Mouse (Mus musculus): Measurements from ENCODE around the gene Ganab.

Ganab gene

DNA sequence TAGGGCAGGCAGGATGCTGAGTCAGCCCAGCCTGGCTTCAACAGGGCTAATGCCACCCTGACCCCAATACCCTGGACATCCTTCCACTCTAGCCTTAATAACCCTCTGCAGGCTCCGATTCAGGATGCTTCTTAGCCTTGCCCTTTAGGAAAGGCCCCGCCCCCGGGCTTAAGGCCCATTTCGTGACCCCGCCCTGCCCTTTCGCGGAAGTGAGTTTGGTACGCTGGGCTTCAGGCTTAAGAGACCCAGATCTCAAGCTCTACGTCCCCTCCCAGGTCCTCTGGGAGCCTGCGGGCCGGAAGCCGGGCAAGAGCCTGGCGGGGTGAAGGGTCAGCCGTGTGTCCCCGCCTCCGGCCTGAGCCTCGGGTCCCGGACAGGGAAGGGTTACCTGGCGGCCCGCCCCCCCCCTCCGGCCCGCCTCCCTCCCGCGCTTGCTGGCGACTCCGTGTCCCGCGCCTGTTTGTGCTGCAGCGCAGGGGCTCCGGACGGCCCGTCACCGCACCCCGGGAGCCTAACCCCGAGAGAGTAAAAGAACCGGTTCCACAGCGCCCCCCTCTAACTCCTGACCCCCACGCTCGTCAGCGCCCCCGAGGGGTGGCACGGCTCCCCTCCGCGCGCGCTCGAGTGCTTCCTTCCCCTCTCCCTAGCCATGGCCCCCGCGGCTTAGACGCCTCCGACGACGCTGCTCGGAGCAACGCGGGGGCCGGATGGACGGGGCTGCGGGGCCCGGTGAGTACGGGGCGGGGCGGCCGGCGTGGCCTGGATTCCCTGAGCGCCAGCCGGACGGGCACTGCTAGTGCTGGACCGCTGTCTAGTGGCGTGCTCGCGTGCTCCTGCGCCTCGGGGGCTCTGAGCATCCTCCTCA lies 31.6 kb downstream of the Ganab start, which contains the start of the genes Rom1 and Eml3:
Rom1 (minus strand) TSS at position 133 of the 865 bp plus-strand sequence.
Eml3 (plus strand) TSS at position 329 of the 865 bp plus-strand sequence.
- no peak for DNase-seq (ENCODE audit: extremely low read depth, low read depth)

DNA sequence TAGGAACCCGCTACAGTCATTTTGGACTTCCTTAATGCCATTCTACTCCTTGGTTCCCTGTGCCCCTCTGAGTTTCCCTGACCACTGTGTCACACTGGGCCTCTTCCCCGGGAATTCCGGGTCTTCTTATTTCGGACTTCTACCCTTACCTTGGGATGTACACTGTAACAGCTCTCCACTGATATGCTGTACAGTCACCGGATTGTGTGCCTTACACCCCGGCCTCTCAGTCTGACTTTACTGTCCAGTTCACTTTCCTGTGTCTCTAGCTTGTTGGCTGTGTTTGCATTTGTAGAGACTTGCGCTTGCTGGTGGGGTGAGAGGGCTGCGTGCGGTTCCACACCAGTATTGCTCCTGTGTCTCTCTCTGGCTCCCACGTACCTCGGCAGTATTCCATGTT lies 32.2 kb downstream of the Ganab start:
- DNase-seq (ENCODE audit: extremely low read depth, low read depth), result no peak

DNA sequence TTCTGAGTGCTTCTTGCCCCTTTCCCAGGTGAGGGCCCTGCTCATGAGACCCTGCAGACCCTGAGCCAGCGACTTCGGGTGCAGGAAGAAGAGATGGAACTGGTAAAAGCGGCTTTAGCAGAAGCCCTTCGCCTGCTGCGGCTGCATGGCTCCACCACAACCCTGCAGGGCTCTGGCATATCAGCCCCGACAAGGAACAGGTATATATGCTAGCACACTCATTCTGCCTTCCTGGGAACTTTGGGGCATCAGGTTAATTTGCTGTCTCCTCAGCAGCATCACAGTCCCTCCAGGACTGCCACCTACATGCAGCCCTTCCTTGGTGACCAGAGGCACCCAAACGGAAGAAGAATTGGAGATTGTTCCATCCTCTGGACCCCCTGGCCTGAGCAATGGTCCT lies 32.9 kb downstream of the Ganab start:
- DNase-seq (ENCODE audit: extremely low read depth, low read depth), result no peak

DNA sequence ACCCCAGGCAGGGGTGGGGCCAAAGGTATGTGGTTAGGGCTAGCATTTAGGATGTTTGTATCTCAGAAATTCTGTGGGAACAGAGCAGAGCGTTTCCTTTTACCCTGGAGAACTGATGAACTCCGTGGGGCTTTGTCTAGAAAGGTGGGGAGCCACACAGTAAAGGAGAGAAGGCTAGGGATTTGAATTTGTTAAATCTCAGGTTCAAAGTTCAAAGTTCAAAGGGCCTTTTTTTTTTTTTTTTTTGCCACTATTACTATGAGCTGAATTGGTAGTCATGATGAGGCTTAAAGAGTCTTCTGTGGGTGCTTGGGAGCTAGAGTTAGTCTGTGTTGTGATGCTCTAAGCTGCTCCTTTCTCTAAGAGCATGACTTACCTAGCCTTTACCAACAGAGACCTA lies 38.9 kb downstream of the Ganab start:
- no peak for DNase-seq (ENCODE audit: extremely low read depth, low read depth)

DNA sequence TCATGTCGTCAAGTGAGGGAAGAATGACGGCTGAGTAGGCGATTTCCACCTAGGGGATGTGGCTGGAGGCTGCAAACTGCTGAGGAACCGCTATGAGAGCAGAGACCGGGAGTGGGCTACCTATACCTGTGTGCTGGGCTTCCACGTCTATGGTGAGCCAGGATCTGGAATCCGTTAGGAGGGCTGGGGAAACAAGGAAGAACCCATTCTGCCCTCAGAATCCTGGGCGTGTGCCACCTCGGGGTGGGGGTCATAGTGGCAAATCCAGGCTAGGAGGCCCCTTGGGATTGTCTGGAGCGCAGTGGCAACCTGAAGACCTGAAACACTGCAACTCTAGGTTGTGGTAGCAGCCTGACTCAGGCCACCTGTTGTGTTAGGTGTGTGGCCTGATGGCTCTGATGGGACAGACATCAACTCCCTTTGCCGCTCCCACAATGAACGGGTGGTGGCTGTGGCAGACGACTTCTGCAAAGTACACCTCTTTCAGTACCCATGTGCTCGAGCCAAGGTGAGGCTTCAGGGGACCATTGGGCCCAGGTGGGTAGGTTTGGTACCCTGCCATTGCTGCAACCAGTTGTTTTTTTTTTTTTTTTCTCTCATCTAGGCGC lies 42.8 kb downstream of the Ganab start:
- DNase-seq (ENCODE audit: extremely low read depth, low read depth), result no peak

DNA sequence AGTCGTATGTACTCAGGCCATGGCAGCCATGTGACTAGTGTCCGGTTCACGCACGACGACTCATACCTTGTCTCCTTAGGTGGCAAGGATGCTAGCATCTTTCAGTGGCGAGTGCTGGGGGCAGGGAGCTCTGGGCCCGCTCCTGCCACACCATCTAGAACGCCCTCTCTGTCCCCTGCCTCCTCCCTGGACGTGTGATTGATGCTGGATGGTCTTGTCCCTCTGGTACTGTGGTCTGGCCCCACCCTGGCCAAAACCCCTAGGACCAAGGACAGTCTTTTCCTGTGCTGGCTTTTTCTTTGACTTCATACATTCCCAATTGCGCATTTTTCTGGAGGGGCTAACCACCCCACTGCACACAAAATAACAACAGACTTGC lies 43.3 kb downstream of the Ganab start:
- DNase-seq (ENCODE audit: extremely low read depth, low read depth), result no peak

DNA sequence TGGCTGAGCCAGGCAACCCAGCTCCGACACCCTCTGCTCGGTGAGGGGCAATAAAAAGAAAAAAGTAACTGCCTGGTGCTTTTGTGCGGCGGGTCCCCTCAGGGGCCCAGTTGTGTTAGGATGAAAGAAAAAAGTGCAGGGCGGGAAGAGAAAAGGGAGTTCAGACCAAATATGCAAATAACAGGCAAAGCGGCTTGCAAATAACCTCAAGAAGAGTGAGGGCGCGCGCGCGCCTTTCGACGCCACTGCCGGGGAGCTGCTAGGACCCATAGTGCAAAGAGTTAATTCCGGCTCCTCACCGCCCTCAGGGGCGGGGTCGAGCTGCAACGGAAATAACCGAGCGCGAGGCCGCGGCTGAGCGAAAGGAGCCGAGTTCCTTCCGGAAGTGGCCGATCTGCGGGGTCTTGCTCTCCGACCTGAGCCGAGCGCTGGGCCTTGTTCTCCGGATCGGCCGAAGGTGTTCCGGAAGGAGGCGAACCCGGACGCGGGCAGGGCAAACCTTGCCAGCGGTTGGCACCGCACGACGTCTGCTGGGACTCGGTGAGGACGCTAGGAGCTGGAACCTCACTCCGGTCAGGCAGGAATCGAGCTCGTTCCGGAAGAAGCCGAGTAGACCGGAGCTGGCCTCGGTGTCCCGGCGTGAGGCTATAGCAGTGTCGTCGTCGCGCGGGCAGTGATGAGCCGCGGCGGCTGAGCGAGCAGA lies 43.8 kb downstream of the Ganab start, which contains the start of gene Mta2:
Mta2 (plus strand) TSS at position 361 of the 703 bp plus-strand sequence.
- peak; percentile 88 for DNase-seq (ENCODE audit: extremely low read depth, low read depth)

DNA sequence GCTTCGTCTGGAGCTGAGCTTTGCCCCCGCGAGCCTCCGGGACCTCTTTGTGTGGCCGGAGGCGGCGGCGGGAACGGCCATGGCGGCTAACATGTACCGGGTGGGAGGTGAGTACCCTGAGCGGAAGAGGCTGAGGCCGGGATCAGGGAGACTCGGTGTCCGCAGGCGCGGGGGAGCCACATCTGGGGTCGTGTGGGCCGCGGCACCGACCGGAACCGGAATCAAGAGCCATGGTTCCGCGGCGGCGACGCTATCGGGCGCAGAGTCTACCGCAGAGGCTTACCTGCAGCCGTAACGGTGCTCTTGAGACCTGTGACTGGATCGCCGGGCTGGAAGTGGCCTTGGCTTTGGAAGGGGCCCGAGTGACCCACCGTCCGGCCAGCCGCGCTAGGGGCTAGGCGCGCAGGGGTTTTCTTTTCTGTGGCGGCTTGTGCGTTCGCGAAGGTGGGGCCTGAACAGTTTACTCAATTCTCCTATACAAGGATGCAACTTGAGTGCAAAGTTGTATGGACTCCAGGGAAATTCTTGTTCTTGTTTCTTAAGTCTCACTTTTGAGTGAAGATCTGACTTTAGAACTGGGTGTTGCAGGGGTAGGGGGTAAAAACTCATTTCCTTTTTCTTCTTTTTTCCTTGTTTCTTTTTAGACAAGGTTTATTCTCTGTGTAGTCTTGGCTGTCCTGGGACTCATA lies 44.5 kb downstream of the Ganab start:
- no peak for DNase-seq (ENCODE audit: extremely low read depth, low read depth)

DNA sequence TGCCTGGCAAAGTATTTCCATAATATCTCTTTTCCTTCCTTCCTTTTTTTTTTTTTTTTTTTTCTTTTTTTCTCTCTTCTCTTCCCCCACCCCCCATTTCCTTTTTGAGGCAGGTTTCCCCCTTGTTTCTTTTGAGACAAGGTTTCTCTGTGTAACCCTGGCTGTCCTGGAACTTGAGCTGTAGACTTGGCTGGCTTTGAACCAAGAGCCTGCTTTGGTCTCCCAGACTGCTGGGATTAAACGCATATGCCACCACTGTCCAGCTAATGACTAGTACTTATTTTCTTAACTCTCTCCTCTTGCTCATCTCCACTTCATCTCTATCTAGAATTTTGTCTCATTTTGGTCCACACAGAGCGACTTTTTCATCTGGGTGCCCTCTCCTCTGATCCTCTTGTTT lies 45.2 kb downstream of the Ganab start:
- DNase-seq (ENCODE audit: extremely low read depth, low read depth), result no peak

DNA sequence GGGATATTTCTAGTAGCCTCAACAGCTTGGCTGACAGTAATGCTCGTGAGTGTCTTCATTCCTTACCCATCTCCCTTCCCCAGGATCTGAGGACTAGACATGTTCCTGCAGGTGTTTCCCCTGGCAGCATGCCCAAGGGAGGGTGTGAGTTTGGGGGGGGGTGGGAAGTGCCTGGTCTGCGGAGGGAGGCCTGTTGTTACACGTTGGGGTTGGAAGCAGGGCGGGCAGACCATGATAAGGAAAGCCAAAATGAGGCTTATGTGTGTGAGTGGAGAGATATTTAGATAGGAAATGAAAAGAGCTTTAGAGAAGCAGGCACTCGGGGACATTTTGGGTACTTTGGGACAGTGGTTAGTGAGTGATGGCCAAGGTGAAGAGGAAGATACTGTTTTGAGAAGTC lies 46.2 kb downstream of the Ganab start:
- peak; percentile 89 for DNase-seq (ENCODE audit: extremely low read depth, low read depth)

DNA sequence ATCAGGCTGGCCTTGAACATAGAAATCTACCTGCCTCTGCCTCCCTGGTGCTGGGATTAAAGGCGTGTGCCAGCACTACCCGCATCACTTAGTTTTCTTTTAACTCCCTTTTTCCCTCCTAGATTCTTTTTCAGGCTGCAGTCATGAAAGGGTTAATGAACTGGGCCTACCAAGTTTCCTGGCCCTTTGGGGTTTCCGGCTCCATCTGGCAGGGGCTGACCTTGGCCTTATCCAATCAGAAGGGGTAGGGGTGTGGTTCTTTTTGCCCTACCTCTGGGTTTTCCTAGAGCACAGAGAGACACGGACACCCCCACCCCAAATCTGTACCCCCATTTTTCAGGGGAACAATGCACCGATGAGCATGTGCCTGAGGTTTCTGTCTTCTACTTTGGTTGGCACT lies 46.9 kb downstream of the Ganab start:
- DNase-seq (ENCODE audit: extremely low read depth, low read depth), result peak; percentile 69

DNA sequence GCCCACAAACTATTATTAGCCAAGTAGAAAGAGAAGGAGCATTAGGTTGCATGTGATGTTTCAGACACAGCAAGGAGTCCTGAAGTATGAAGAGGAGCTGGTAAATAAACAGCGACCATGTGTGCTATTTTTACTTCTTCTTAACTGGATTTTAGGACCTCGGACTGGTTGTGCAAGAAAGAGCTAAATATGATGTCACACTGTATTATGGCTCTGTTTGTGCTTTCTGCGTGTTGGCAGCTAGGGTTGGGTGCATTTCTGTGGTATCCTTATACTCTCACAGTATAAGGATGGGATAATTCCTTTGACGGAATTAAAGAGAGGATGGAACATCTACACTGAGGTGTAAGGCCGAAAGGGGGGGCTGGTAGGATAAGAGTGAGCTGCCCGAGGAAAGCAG lies 47.4 kb downstream of the Ganab start:
- no peak for DNase-seq (ENCODE audit: extremely low read depth, low read depth)

DNA sequence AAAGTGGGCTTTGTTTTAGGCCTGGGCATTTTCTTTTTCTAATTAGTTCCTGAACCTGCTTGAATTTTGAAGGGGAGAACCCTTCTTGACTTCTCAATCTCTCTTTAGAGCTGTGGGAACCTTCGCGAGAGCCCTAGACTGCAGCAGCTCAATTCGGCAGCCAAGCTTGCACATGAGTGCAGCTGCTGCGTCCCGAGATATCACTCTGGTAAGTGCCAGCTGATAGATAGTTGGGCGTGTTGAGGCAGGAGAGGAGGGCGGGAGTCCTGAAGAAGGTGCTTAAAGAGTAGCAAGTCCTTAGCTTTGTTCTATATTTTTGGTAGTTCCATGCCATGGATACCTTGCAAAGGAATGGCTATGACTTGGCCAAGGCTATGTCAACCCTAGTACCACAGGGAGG lies 49.1 kb downstream of the Ganab start:
- no peak for DNase-seq (ENCODE audit: extremely low read depth, low read depth)

DNA sequence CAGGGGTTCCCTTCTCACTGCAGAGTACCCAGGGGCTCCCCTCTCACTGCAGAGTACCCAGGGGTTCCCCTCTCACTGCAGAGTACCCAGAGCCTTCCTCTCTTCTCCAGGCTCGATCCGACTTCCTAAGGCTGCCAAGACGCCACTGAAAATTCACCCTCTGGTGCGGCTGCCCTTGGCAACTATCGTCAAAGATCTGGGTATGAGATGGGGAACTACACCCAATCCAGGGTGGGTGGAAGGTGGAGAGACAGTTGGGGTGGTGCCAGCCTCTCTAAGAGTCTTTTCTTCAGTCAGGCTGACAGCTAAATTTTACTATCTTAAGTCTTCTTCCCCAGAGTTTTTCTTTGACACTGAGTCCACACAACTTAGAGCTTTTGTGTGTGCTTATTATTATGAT lies 52.3 kb downstream of the Ganab start:
- no peak for DNase-seq (ENCODE audit: extremely low read depth, low read depth)

DNA sequence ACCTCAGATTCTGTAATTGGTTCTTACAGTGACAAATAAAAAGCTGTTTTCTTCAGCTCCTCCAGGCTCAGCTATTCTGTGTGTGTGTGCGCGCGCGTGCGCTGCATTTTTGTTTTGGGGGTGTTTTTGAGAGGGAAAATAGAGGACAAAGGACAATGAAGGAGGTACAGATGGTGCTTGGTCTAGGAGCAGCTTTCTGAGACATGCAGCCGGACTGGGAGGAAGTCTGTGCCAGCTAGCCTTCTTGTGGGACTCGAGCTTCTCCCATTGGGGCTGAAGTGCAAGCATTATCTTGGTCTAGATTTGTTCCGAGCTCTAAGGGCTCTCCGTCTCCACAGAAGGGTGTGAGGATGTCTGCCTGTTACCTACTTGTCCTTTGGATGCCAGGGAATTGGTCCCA lies 54.4 kb downstream of the Ganab start:
- no peak for DNase-seq (ENCODE audit: extremely low read depth, low read depth)

DNA sequence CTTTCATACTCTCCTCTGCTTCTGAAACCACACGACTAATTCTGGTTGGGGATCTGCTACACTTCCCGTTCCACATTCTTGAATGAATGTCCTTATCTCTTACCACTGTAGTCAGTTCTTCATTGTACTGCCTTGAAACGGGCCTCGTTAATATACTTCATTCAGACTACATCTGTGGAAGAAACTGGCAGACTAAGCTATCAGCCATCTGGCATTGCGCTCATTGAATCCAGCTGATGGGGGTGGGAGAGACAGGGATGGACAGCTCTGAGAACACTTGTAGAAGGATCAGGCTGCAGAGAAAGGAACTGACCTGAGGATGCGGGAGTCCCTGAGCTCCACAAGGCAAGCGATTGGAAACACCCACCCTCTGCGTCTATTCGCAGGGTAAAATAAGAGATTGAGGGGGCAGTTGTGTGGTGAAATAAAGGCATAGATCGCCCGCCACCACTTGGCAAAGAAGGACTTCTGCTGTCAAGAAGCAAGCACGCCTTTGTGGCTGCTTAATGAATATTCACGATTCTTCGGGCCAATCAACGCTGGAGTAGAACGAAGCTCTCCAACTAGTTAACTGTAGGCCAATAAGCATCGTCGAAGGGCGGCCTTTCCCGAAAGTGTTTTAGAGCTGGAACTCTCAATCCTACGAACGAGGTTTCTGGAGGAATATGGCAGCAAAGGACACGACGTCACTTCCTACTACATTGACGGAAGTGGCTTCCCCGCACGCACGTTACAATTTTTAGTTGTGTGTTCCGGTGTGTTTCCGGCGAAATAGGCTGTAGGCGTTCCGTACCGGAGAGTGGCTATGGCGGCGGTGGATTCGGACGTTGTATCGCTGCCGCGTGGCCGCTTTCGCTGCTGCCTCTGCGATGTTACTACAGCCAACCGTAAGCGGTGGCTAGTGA lies 55.5 kb downstream of the Ganab start, which contains the start of gene Tut1:
Tut1 (plus strand) TSS at position 713 of the 905 bp plus-strand sequence.
- peak; percentile 99 for DNase-seq (ENCODE audit: extremely low read depth, low read depth)

DNA sequence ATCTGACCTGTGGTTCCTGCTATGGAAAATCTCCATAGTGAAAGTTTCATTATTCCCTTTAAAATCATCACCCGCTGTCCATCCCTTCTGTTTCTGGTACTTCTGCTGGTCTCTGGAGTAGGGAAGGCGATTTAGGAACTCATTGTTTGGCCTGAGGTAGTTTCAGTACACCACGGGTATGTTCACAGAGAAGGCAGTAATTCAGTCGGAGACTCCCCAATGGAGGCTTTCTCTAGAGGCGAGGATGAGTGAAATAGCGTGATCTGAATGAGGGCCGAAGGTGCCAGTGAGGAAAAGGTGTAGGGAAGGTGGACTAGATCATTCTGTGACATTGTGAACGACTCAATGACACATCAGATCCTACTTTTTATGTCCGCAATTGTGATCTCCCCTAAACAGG lies 56.3 kb downstream of the Ganab start:
- no peak for DNase-seq (ENCODE audit: extremely low read depth, low read depth)

DNA sequence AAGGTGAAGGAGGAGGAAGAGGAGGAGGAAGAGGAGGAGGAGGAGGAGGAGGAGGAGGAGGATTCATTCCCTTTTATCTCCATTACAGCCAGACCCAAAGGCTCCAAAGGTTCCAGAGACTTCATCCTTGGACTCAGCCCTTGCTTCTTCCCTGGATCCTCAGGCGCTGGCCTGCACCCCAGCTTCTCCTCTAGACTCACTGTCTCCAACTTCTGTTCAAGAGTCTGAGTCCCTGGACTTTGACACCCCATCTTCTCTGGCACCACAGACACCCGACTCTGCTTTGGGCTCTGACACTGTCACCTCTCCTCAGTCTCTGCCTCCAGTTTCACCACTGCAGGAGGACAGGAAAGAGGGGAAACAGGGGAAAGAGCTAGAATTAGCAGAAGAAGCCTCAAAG lies 64.4 kb downstream of the Ganab start:
- no peak for DNase-seq (ENCODE audit: extremely low read depth, low read depth)

DNA sequence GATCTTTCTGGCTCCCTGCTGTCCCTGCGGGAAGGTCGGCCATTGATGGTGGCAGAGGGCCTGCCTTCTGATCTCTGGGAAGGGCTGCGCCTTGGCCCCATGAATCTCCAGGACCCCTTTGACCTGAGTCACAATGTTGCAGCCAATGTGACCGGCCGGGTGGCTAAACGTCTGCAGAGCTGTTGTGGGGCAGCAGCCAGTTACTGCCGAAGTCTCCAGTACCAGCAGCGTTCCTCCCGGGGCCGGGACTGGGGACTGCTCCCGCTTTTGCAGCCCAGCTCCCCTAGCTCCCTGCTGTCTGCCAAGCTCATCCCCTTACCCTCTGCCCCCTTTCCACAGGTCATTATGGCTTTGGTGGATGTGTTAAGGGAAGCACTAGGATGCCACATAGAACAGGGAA lies 67.2 kb downstream of the Ganab start:
- no peak for DNase-seq (ENCODE audit: extremely low read depth, low read depth)

DNA sequence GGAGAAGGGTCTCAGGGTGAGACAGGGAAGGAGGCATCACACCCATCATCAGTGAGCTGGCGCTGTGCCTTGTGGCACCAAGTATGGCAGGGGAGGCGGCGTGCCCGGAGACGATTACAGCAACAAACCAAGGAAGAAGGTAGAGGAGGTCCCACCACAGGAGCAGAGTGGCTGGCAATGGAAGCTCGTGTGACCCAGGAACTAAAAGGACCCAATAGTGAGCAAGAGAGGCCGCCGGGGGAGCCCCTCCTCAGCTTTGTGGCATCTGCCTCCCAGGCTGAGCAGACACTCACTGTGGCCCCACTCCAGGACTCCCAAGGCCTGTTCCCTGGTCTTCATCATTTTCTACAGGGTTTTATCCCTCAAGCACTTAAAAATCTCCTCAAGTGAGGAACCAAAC lies 67.9 kb downstream of the Ganab start:
- no peak for DNase-seq (ENCODE audit: extremely low read depth, low read depth)

DNA sequence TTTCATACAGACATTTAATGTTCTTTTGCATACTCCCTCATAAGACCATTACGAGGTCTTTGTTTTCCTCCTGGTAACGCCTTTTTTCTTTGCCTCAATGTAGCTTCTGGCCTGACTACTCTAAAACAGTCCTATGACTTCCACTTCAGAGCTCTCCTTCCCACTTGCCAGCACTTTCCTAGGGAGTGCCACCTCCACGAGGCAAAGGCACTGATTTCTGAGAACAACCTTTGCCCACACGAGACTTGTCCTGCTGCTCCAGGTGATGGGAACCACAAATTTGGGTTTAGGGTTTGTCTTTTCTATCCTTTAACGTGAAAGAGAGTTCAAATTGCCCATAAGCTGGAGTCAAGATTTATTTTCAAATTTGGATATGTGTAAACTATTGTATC lies 68.3 kb downstream of the Ganab start:
- DNase-seq (ENCODE audit: extremely low read depth, low read depth), result no peak

Data from MEL-GATA-1-ER (cell line).